Mouse (Mus musculus) kidney, embryonic 14.5 days (tissue): ENCODE measurements around the gene Tsnaxip1. TPM values are rescaled to one million over a fixed set of nuclear protein-coding genes. Genes with fewer than 3 reads are reported as not detected.
"Not testable (repeated sequence)": the region's sequence is repeated elsewhere in the genome, so short reads cannot be mapped to it uniquely, and the experiment has no call there.

ENCODE experiments used
- ATAC-seq: fragments of 200-750 bp; cut with Nextera tagmentation; 2 replicates; pipeline ENCODE4 v1.8.0; 2017; ENCODE audit warnings: moderate number of reproducible peaks, mild to moderate bottlenecking, moderate TSS enrichment, moderate library complexity; ENCODE audit not compliant: low FRiP score, low TSS enrichment
- H3K27ac ChIP-seq: fragments of 300-500 bp; sonication (generic); 2 replicates; pipeline ENCODE4 v1.5.1; 2014; ENCODE audit warnings: low read depth, mild to moderate bottlenecking, low read length, moderate library complexity, mixed read lengths
- H3K27me3 ChIP-seq: fragments of 300-500 bp; sonication (generic); 2 replicates; pipeline ENCODE4 v1.6.1; 2014; ENCODE audit warnings: mild to moderate bottlenecking, low read length; ENCODE audit not compliant: control insufficient read depth, insufficient read depth
- H3K36me3 ChIP-seq: fragments of 300-500 bp; sonication (generic); 2 replicates; pipeline ENCODE4 v1.6.1; 2014; ENCODE audit warnings: low read length, mixed read lengths; ENCODE audit not compliant: control insufficient read depth, insufficient read depth
- H3K4me1 ChIP-seq: fragments of 300-500 bp; sonication (generic); 2 replicates; pipeline ENCODE4 v1.6.1; 2014; ENCODE audit warnings: low read length, mixed read lengths; ENCODE audit not compliant: control insufficient read depth, insufficient read depth
- H3K4me2 ChIP-seq: fragments of 300-500 bp; sonication (generic); replicated peaks from 2 replicates; pipeline ENCODE4 v1.6.1; 2014; ENCODE audit warnings: low read depth, mild to moderate bottlenecking, low read length
- H3K4me3 ChIP-seq: fragments of 300-500 bp; sonication (generic); 2 replicates; pipeline ENCODE4 v1.5.1; 2014; ENCODE audit warnings: mild to moderate bottlenecking, low read length
- H3K9ac ChIP-seq: fragments of 300-500 bp; sonication (generic); 2 replicates; pipeline ENCODE4 v1.6.1; 2014; ENCODE audit warnings: low read depth, mild to moderate bottlenecking, low read length, moderate library complexity
- H3K9me3 ChIP-seq: fragments of 300-500 bp; sonication (generic); 2 replicates; pipeline ENCODE4 v1.6.1; 2016; ENCODE audit warnings: low read length; ENCODE audit not compliant: control insufficient read depth
- WGBS: fragments of 180-500 bp; shearing (Covaris S2); extraction: QIAGEN DNeasy Blood & Tissue Kit; methylation state at CpG from one replicate; pipeline ENCODE4 v1.1.7; 2014; 5-methylcytosine and 5-hydroxymethylcytosine counted together
- polyA plus RNA-seq: library from polyadenylated mRNA; unstranded; fragments of >200 nt; fragmentation: Nextera tagmentation; extraction: Ambion mirVana; gene quantifications from 2 replicates; pipeline ENCODE4 v1.2.1, GENCODE M21; 2014

Gene Tsnaxip1
- polyA plus RNA-seq, 1 experiment from 2014 or later, result 0.14 TPM

GRCm38 (mm10) chr8:105833740-105834139, 6.2 kb downstream of the Tsnaxip1 start:
- H3K4me2 ChIP-seq, H3K4me3 ChIP-seq, ATAC-seq, H3K9me3 ChIP-seq, H3K36me3 ChIP-seq, H3K4me1 ChIP-seq, H3K9ac ChIP-seq, H3K27me3 ChIP-seq, H3K27ac ChIP-seq: not testable (repeated sequence)
- 85% methylated on average over 2 of the region's 2 CpGs for WGBS

DNA sequence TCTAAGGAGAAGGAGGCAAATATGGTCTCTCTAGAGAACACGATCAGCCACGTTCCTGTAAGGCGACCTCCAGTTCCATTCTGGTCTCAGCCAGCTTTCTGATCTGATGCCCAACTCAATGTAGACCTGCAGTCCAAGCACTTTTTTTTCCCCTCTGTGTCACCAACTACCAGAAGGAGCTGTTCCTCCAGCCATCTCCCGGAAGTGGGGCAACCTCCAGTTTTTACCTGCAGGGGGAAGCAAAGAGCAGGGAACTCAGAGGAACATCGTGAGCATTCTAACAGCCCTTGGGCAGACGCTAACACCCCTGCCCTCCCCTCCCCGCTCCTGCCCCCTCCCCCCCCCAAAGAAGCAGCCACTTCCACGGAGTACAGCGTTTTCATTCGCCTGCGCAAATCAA, 7.8 kb downstream of the Tsnaxip1 start:
- Histone ChIP-seq H3K9ac (no peak overlapping the region), H3K36me3 (no peaks in the 10 kb centered on the region), H3K4me2 (no peak overlapping the region), H3K4me1 (no peaks in the 10 kb centered on the region), H3K9me3 (no peaks in the 10 kb centered on the region), H3K27ac (no peak overlapping the region), H3K4me3 (no peak overlapping the region), H3K27me3 (no peaks in the 10 kb centered on the region)
- ATAC-seq, result no peak
- 29% methylated on average over 11 of the region's 11 CpGs for WGBS

DNA sequence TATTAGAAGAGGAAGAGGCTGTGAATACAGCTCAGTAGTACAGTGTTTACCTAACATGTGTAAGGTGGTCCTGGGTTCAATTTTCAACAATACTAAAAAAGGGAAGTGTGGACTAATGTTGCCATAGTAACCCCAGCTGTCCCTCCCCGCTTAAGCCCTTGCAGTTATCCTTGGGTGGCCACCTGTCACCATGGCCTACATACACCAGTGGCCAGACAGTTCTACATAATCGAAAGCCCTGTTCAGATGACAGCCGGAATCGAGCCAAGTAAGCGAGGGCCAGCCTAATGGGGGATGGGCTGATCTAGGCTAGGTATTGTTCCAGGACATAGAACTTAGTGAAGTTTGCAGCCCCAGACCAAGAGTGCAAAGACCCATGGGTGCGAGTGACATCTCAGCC, 9.5 kb downstream of the Tsnaxip1 start:
- no peaks in the 10 kb centered on the region for H3K4me1 ChIP-seq
- H3K36me3 ChIP-seq, result no peaks in the 10 kb centered on the region
- H3K27me3 ChIP-seq, result no peaks in the 10 kb centered on the region
- H3K9me3 ChIP-seq, result no peaks in the 10 kb centered on the region
- H3K4me3 ChIP-seq, result no peak overlapping the region
- no peak overlapping the region for H3K27ac ChIP-seq
- 88% methylated on average over 6 of the region's 6 CpGs for WGBS
- H3K4me2 ChIP-seq, result no peak overlapping the region
- no peak overlapping the region for H3K9ac ChIP-seq
- ATAC-seq, result no peak

GRCm38 (mm10) chr8:105839209-105839608, 11.7 kb downstream of the Tsnaxip1 start:
- WGBS, result 95% methylated on average over 5 of the region's 5 CpGs

DNA sequence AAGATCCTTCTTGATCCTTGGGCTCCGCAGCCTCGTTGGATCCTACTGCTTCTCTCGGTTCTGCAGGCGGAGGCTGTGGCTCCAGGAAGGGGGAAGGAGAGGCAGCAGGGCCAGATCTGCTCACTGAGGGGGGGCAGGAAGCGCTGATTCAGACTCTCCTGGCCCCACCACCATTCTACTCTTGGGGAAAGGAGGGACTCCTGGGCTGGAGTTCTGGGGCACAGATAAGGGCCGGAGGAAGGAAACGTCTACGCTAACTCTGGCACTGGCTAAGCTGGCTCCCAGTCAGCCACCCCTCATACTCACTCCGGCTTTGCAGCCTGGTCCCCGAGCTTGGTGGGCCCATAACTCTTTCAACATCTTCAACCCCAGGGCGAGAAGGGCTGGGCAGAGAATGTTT, 19.1 kb downstream of the Tsnaxip1 start:
- H3K4me2 ChIP-seq, result no peak overlapping the region
- WGBS, result 93% methylated on average over 11 of the region's 11 CpGs
- H3K27me3 ChIP-seq, result no peaks in the 10 kb centered on the region
- peaks cover 5% of the 10 kb centered on the region; the same call in 1 of the 2 replicates for H3K4me1 ChIP-seq
- peaks cover 57% of the 10 kb centered on the region for H3K36me3 ChIP-seq
- no peak overlapping the region for H3K9ac ChIP-seq
- no peak overlapping the region for H3K4me3 ChIP-seq
- no peaks in the 10 kb centered on the region for H3K9me3 ChIP-seq
- no peak for ATAC-seq
- H3K27ac ChIP-seq, result no peak overlapping the region

More at GRCm38 (mm10) chr8:105839209-105839608, 11.7 kb downstream of the Tsnaxip1 start:
- no peaks in the 10 kb centered on the region for H3K27me3 ChIP-seq
- no peak overlapping the region for H3K4me3 ChIP-seq
- ATAC-seq, result no peak
- H3K4me1 ChIP-seq, result no peaks in the 10 kb centered on the region
- H3K9me3 ChIP-seq, result no peaks in the 10 kb centered on the region
- no peak overlapping the region for H3K9ac ChIP-seq
- H3K27ac ChIP-seq, result no peak overlapping the region
- peaks cover 8% of the 10 kb centered on the region for H3K36me3 ChIP-seq
- H3K4me2 ChIP-seq, result no peak overlapping the region

GRCm38 (mm10) chr8:105850014-105850413, 22.5 kb downstream of the Tsnaxip1 start:
- Histone ChIP-seq H3K9ac (no peak overlapping the region), H3K9me3 (no peaks in the 10 kb centered on the region), H3K27ac (no peak overlapping the region), H3K27me3 (no peaks in the 10 kb centered on the region), H3K4me2 (no peak overlapping the region; the same call in 1 of the 2 replicates), H3K36me3 (peaks cover 42% of the 10 kb centered on the region), H3K4me3 (no peak overlapping the region), H3K4me1 (peaks cover 7% of the 10 kb centered on the region; the same call in 1 of the 2 replicates)
- 81% methylated on average over 4 of the region's 4 CpGs for WGBS
- ATAC-seq, result no peak

DNA sequence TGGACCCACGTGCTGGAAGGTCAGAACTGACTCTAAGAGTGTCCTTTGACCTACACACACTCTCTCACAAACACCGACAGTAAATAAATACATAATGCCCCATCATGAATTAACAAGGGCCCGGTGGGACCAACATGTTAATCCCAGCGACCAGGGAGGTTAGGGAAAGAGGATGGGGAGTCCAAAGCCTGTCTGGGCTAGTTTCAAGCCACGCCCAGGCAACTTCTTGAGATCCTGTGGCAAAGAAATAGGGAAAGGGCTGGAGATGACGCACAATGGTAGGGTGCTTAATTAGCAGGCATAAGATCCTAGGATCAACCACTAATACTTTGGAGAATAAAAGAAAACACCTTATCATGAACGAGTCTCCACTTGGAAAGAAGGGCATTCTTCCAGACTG, 23.1 kb downstream of the Tsnaxip1 start:
- peaks cover 7% of the 10 kb centered on the region; the same call in 1 of the 2 replicates for H3K4me1 ChIP-seq
- ATAC-seq, result no peak
- no peaks in the 10 kb centered on the region for H3K9me3 ChIP-seq
- 80% methylated on average over 7 of the region's 7 CpGs for WGBS
- no peak overlapping the region; the same call in 1 of the 2 replicates for H3K9ac ChIP-seq
- H3K4me2 ChIP-seq, result peak overlapping the region; percentile 28
- H3K4me3 ChIP-seq, result peak overlapping the region; percentile 9; the same call in 1 of the 2 replicates
- no peaks in the 10 kb centered on the region for H3K27me3 ChIP-seq
- no peak overlapping the region for H3K27ac ChIP-seq
- peaks cover 36% of the 10 kb centered on the region for H3K36me3 ChIP-seq

GRCm38 (mm10) chr8:105851651-105852143, 24.2 kb downstream of the Tsnaxip1 start:
- no peaks in the 10 kb centered on the region for H3K27me3 ChIP-seq
- no peaks in the 10 kb centered on the region for H3K9me3 ChIP-seq
- H3K4me3 ChIP-seq, result peak overlapping the region; percentile 53
- H3K27ac ChIP-seq, result no peak overlapping the region
- WGBS, result under 1% methylated on average over 34 of the region's 34 CpGs
- peaks cover 12% of the 10 kb centered on the region; the same call in 1 of the 2 replicates for H3K4me1 ChIP-seq
- peak; percentile 80 for ATAC-seq
- H3K4me2 ChIP-seq, result peak overlapping the region; percentile 49
- H3K9ac ChIP-seq, result peak overlapping the region; percentile 59
- peaks cover 25% of the 10 kb centered on the region for H3K36me3 ChIP-seq

- no peaks in the 10 kb centered on the region for H3K9me3 ChIP-seq
- 0 out of 2 replicates have a peak, but pooled peaks have one; percentile 0 for ATAC-seq
- H3K4me3 ChIP-seq, result no peak overlapping the region
- H3K27me3 ChIP-seq, result no peaks in the 10 kb centered on the region
- H3K27ac ChIP-seq, result no peak overlapping the region
- no peak overlapping the region for H3K4me2 ChIP-seq
- peaks cover 20% of the 10 kb centered on the region for H3K36me3 ChIP-seq
- WGBS, result 80% methylated on average over 12 of the region's 12 CpGs
- H3K4me1 ChIP-seq, result peaks cover 18% of the 10 kb centered on the region; the same call in 1 of the 2 replicates
- no peak overlapping the region for H3K9ac ChIP-seq
Observed at GRCm38 (mm10) chr8:105852146-105852729, 24.7 kb downstream of the Tsnaxip1 start.
